Mouse (Mus musculus) hindbrain, postnatal 0 days (tissue): ENCODE results near the gene Gm1113. TPM values are rescaled to one million over a fixed set of nuclear protein-coding genes. Genes with fewer than 3 reads are reported as not detected.

Source experiments
- ATAC-seq: fragments of 200-750 bp; cut with Nextera tagmentation; 2 replicates; pipeline ENCODE4 v1.8.0; 2017; ENCODE audit warnings: mild to moderate bottlenecking, moderate TSS enrichment, moderate library complexity
- DNase-seq: peaks from one replicate; pipeline ENCODE4 v3.0.0-alpha.2; 2015; ENCODE audit warnings: low spot score
- H3K27ac ChIP-seq: fragments of 300-500 bp; sonication (generic); 2 replicates; pipeline ENCODE4 v1.5.1; 2014; ENCODE audit warnings: mild to moderate bottlenecking
- H3K27me3 ChIP-seq: fragments of 300-500 bp; sonication (generic); 2 replicates; pipeline ENCODE4 v1.6.1; 2014; ENCODE audit warnings: low read length, mixed read lengths; ENCODE audit not compliant: insufficient read depth
- H3K36me3 ChIP-seq: fragments of 300-500 bp; sonication (generic); 2 replicates; pipeline ENCODE4 v1.6.1; 2014; ENCODE audit warnings: low read length, mixed read lengths; ENCODE audit not compliant: insufficient read depth
- H3K4me1 ChIP-seq: fragments of 300-500 bp; sonication (generic); 2 replicates; pipeline ENCODE4 v1.6.1; 2014; ENCODE audit warnings: antibody characterized with exemption, low read length, mixed read lengths; ENCODE audit not compliant: insufficient read depth
- H3K4me2 ChIP-seq: fragments of 300-500 bp; sonication (generic); 2 replicates; pipeline ENCODE4 v1.6.1; 2014; ENCODE audit warnings: low read depth, mild to moderate bottlenecking, low read length, moderate library complexity, mixed read lengths
- H3K4me3 ChIP-seq: fragments of 300-500 bp; sonication (generic); 2 replicates; pipeline ENCODE4 v1.5.1; 2014; ENCODE audit warnings: low read length
- H3K9ac ChIP-seq: fragments of 300-500 bp; sonication (generic); replicated peaks from 2 replicates; pipeline ENCODE4 v1.6.1; 2014; ENCODE audit warnings: mild to moderate bottlenecking, low read length, moderate library complexity, mixed read lengths
- H3K9me3 ChIP-seq: fragments of 300-500 bp; sonication (generic); 2 replicates; pipeline ENCODE4 v1.6.1; 2016; ENCODE audit warnings: low read length, mixed read lengths
- CTCF ChIP-seq: IDR thresholded peaks from 2 replicates; pipeline ENCODE4 v1.5.1; 2016; ENCODE audit warnings: antibody characterized with exemption, control low read depth, low read depth
- WGBS: fragments of 180-500 bp; shearing (Covaris S2); extraction: QIAGEN DNeasy Blood & Tissue Kit; methylation state at CpG from one replicate; pipeline ENCODE4 v1.1.7; 2014; 5-methylcytosine and 5-hydroxymethylcytosine counted together
- polyA plus RNA-seq: library from polyadenylated mRNA; unstranded; fragments of >200 nt; fragmentation: Nextera tagmentation; extraction: Ambion mirVana; gene quantifications from 2 replicates; pipeline ENCODE4 v1.2.1, GENCODE M21; 2015
- total RNA-seq: library from RNA; depleted of rRNA; stranded (reverse); fragments of >200 nt; gene quantifications from 2 replicates; pipeline ENCODE4 v1.2.3, GENCODE M21; 2014

Gm1113 gene
- total and polyA plus RNA-seq, 2 experiments from 2014 or later = not detected

GRCm38 (mm10) chr9:35541488-35541887 is 23.4 kb upstream of the Gm1113 start:
- H3K9ac ChIP-seq = no peak overlapping the region
- peak; percentile 84 for TF ChIP-seq CTCF
- H3K4me2 ChIP-seq = no peak overlapping the region
- no peaks in the 10 kb centered on the region for H3K4me1 ChIP-seq
- no peak overlapping the region for H3K4me3 ChIP-seq
- no peaks in the 10 kb centered on the region for H3K27me3 ChIP-seq
- DNase-seq (peak; percentile 92), ATAC-seq (peak; percentile 85)
- H3K36me3 ChIP-seq = peaks cover 8% of the 10 kb centered on the region; the same call in 1 of the 2 replicates
- H3K9me3 ChIP-seq = no peaks in the 10 kb centered on the region
- WGBS = 10% methylated on average over 6 of the region's 6 CpGs
- no peak overlapping the region for H3K27ac ChIP-seq

GRCm38 (mm10) chr9:35541024-35541423 is 23.0 kb upstream of the Gm1113 start:
- no peak overlapping the region for H3K4me3 ChIP-seq
- no peak overlapping the region for H3K9ac ChIP-seq
- H3K36me3 ChIP-seq = peaks cover 8% of the 10 kb centered on the region; the same call in 1 of the 2 replicates
- ATAC-seq (no peak), DNase-seq (no peak)
- H3K9me3 ChIP-seq = no peaks in the 10 kb centered on the region
- H3K4me2 ChIP-seq = no peak overlapping the region
- no peaks in the 10 kb centered on the region for H3K27me3 ChIP-seq
- no peak overlapping the region for H3K27ac ChIP-seq
- no peaks in the 10 kb centered on the region for H3K4me1 ChIP-seq
- WGBS = 88% methylated on average over 5 of the region's 5 CpGs
- TF ChIP-seq CTCF = no peak

DNA sequence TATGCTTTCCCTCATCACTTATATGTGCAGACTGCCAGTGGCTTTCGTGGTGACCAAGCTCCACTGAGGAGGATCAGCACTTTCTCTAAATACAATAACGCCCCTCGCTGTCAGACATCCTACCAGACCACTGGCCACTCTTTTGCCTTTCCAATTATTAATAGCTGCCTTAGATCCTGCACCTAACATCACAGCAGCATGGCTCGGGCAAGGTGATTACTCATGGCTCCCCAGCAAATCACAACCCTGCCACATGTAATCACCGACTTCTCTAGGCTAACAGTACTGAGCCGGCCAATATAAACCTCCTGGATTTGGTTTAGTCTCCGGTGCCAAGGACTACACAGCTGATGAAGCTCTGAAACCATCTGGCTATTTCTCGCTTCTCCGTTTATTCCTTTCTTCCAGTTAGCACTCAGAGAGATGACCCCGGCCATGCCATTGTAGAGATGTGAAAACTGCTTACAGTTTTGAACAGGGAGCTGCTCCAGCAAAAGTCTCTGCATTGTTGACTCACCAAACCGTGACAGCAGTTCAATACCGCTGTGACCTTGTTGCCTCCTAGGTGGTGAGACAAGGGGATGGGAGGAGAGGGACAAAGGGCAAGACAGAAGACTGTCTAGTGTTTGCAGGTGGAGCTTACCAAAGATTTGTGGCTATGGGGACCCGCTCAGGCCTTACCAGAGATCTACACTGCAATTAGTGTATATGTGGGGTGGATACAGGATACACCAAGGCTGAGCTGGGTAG is 21.1 kb upstream of the Gm1113 start:
- Histone ChIP-seq H3K36me3 (peaks cover 8% of the 10 kb centered on the region; the same call in 1 of the 2 replicates), H3K27ac (no peak overlapping the region), H3K4me1 (no peaks in the 10 kb centered on the region), H3K27me3 (no peaks in the 10 kb centered on the region), H3K9ac (no peak overlapping the region), H3K4me3 (no peak overlapping the region), H3K9me3 (no peaks in the 10 kb centered on the region), H3K4me2 (no peak overlapping the region)
- 61% methylated on average over 13 of the region's 13 CpGs for WGBS
- no peak for TF ChIP-seq CTCF
- no peak for DNase-seq
- no peak for ATAC-seq

DNA sequence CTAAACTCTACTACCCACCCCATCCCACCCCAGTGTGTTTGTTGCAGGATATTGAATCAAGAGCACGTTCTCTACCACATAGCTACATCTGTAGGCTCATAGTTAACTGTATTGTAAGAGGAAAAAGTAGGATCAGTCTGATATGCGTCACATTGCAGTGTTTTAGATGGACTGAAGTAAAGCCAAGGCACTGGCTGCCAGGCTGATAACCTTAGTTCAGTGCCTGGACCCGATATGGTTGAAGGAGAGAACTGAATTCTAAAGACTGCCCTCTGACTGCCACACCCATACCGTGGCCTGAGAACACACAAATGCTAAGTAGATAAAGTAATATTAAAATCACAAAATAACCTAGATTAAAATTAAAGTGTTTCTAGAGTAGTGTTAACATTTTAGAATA is 17.8 kb upstream of the Gm1113 start:
- Histone ChIP-seq H3K36me3 (no peaks in the 10 kb centered on the region), H3K9me3 (no peaks in the 10 kb centered on the region), H3K4me2 (no peak overlapping the region), H3K4me3 (no peak overlapping the region), H3K27ac (no peak overlapping the region), H3K4me1 (no peaks in the 10 kb centered on the region), H3K27me3 (no peaks in the 10 kb centered on the region), H3K9ac (no peak overlapping the region)
- DNase-seq = no peak
- no peak for TF ChIP-seq CTCF
- 78% methylated on average over 4 of the region's 4 CpGs for WGBS
- no peak for ATAC-seq

GRCm38 (mm10) chr9:35535110-35535509 is 17.0 kb upstream of the Gm1113 start:
- no peak overlapping the region for H3K4me3 ChIP-seq
- peak; percentile 88 for DNase-seq
- no peak overlapping the region for H3K9ac ChIP-seq
- no peak overlapping the region for H3K27ac ChIP-seq
- no peaks in the 10 kb centered on the region for H3K27me3 ChIP-seq
- no peaks in the 10 kb centered on the region for H3K4me1 ChIP-seq
- H3K4me2 ChIP-seq = no peak overlapping the region
- ATAC-seq = peak; percentile 90
- H3K9me3 ChIP-seq = no peaks in the 10 kb centered on the region
- peak; percentile 95 for TF ChIP-seq CTCF
- 8% methylated on average over 2 of the region's 2 CpGs for WGBS
- no peaks in the 10 kb centered on the region for H3K36me3 ChIP-seq

DNA sequence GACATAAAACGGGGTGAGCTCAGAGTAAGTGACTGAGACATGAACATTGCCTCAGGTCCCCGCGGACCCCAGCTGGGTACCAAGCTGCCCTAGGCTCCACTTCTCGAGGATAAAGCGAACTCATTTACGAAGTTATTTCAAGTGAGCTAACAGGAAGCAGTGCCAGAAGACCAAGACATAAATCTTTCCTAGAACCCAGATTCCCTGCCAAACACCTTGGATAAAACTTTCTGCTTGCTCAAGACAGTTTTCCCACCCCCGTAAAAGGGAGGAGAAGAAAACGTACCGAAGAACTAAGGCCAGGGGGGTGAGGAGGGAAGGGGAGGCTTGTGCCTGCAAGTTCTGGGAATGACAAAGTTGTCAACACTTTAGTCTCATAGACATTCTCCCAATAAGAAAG is 15.2 kb upstream of the Gm1113 start:
- no peak for TF ChIP-seq CTCF

DNA sequence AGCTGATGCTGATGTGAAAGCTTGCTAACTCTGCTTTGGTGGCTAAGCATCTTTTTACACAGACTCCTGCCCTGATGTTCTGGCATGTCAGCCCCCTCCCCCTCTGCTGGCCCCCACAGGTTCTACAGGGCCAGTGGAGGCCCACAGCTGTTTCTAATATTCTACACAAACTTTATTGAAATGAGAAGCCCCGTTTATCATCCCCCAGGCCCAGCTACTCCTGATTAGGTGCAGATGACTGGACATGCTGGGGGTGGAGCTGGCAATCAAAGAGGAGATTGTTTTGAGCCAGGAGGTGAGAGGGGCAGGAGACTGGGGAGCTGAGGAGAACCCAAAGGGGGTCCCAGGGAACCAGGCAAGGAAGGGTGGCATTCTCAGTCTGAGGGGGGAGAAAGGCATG is 11.7 kb upstream of the Gm1113 start:
- TF ChIP-seq CTCF = no peak
- Histone ChIP-seq H3K27ac (no peak overlapping the region), H3K4me2 (no peak overlapping the region), H3K27me3 (no peaks in the 10 kb centered on the region), H3K9me3 (no peaks in the 10 kb centered on the region), H3K4me3 (no peak overlapping the region), H3K9ac (no peak overlapping the region), H3K36me3 (no peaks in the 10 kb centered on the region), H3K4me1 (no peaks in the 10 kb centered on the region)
- WGBS = 20% methylated on average over 1 of the region's 1 CpGs
- ATAC-seq (no peak), DNase-seq (no peak)

More for the DNA sequence above, 15.2 kb upstream of the Gm1113 start:
- Histone ChIP-seq H3K9ac (no peak overlapping the region), H3K4me1 (no peaks in the 10 kb centered on the region), H3K4me2 (no peak overlapping the region), H3K4me3 (no peak overlapping the region), H3K36me3 (no peaks in the 10 kb centered on the region), H3K27me3 (no peaks in the 10 kb centered on the region), H3K27ac (no peak overlapping the region), H3K9me3 (no peaks in the 10 kb centered on the region)
- no peak for DNase-seq
- 77% methylated on average over 9 of the region's 9 CpGs for WGBS
- no peak for ATAC-seq
